ENCODE assay signal across 31 mouse cellular contexts in the genomic region with DNA sequence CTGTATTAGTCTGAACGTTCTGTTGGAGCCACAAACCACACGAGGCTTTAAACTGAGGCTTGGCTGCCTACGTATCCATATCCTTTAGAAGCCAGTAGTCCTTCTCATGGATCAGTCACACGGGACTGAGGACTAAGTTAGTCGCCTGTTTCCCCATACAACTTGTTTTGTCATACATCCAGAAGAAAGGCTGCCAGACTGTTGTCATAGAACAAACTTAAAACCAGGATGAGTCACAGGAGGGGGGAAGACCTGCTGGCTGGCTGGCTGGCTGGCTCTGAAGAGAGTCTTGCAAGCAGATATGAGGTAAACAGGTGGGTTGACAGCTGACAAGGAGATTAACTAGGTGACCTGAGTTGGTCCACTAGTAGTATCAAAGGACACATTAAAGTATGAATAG. TPM values are rescaled to one million over a fixed set of nuclear protein-coding genes. Genes with fewer than 3 reads are reported as not detected.
"Had no signal": no experiment of that assay in that cellular context is flagged by ENCODE, and none has a peak within 500 bp of the region (broad histone marks: within the 10 kb centered on the region; RNA-seq: fewer than 3 reads in every experiment).

No protein-coding gene starts in this region.

- DNase-seq: kidney, postnatal 14 days; kidney, postnatal 4 days; liver; lung, adult 18-20 months; lung, postnatal 10 days; lung, postnatal 4 days; midbrain, embryonic 14.5 days; right cerebral cortex, adult 18-20 months; right cerebral cortex, postnatal 14 days; right cerebral cortex, postnatal 4 days; thymus, adult 2 months; thymus, postnatal 14 days; thymus, postnatal 4 days had no signal

- ATAC-seq: liver, embryonic 12.5 days had no signal

RNA-seq across cellular contexts. Expression of a gene that starts 28.9 kb away (rescaled TPM):
- total RNA-seq: layer of hippocampus, adult 18-20 months; layer of hippocampus, postnatal 25 days; left cerebral cortex, adult 18-20 months; left cerebral cortex, postnatal 25 days; megakaryocyte progenitor cell, adult 5-6 weeks; megakaryocyte-erythroid progenitor cell, adult 5-6 weeks; midbrain, postnatal 0 days had no signal
- polyA plus RNA-seq: kidney, embryonic 16.5 days; limb, embryonic 10.5 days; limb, embryonic 13.5 days; liver, embryonic 12.5 days; liver, embryonic 15.5 days; lung, embryonic 15.5 days; midbrain, embryonic 11.5 days; midbrain, embryonic 14.5 days; neural tube, embryonic 11.5 days; neural tube, embryonic 14.5 days; stomach, embryonic 14.5 days; stomach, postnatal 0 days; thymus, adult 2 months had no signal

RNA-seq across cellular contexts. Expression of a gene that starts 49.0 kb away (rescaled TPM):
- total RNA-seq: left cerebral cortex, adult 18-20 months; left cerebral cortex, postnatal 25 days; megakaryocyte progenitor cell, adult 5-6 weeks; megakaryocyte-erythroid progenitor cell, adult 5-6 weeks; midbrain, postnatal 0 days had no signal
- polyA plus RNA-seq: kidney, embryonic 16.5 days; limb, embryonic 13.5 days; liver, embryonic 12.5 days; liver, embryonic 15.5 days; midbrain, embryonic 11.5 days; midbrain, postnatal 0 days; neural tube, embryonic 11.5 days; stomach, embryonic 14.5 days; thymus, adult 2 months had no signal
